ENCODE assay signal across 9 mouse cellular contexts in the genomic region with DNA sequence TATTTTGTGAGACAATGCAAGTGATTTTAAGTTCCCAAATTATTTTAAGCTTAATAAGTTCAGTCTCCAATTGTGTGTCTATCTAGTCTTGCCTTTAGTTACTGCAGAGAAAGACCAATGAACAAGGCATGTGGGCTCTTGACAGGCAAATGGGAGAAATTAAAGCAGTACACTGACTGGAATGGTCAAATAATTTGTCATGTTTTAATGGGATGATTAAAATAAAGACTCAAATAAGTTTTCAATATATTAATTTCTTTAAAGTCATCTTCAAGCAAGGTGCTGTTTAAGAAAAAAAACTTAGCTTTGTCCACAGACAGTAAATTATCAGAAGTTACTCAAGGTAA. TPM values are rescaled to one million over a fixed set of nuclear protein-coding genes. Genes with fewer than 3 reads are reported as not detected.
DNase-seq lines count a peak whose midpoint lies in the region; ATAC-seq and TF ChIP-seq lines count a peak whose summit lies in the region.
"Had no signal": no experiment of that assay in that cellular context is flagged by ENCODE, and none has a peak within 500 bp of the region (broad histone marks: within the 10 kb centered on the region; RNA-seq: fewer than 3 reads in every experiment).

No protein-coding gene starts in this region.

- peak overlapping the region; percentile 87; the same call in 1 of the 2 replicates for H3K9ac ChIP-seq in heart, embryonic 15.5 days
- peak overlapping the region; percentile 96 for H3K9ac ChIP-seq in hindbrain, embryonic 15.5 days
- peak overlapping the region; percentile 98 for H3K9ac ChIP-seq in midbrain, embryonic 12.5 days (replicated peaks)

- 0 out of 2 replicates have a peak, but pooled peaks cover 9% of the 10 kb centered on the region for H3K36me3 ChIP-seq in heart, embryonic 15.5 days
- peaks cover 11% of the 10 kb centered on the region; the same call in 1 of the 2 replicates for H3K36me3 ChIP-seq in hindbrain, embryonic 15.5 days
- H3K36me3 ChIP-seq in midbrain, embryonic 12.5 days: no peaks in the 10 kb centered on the region

- TF ChIP-seq POLR2A in bone marrow macrophage, adult 2 months (IDR thresholded peaks at IDR 0.05; ENCODE audit: borderline replicate concordance, low read depth, low read length): no peak

- intact Hi-C loops in left cerebral cortex, postnatal 4 days (cut with DNase I): loop anchor here (10.0 kb wide), 1 partner anchor 243 kb away; no protein-coding TSS in a partner anchor

- no peaks in the 10 kb centered on the region for H3K9me3 ChIP-seq in heart, embryonic 15.5 days (replicated peaks)
- no peaks in the 10 kb centered on the region for H3K9me3 ChIP-seq in hindbrain, embryonic 15.5 days
- no peaks in the 10 kb centered on the region for H3K9me3 ChIP-seq in midbrain, embryonic 12.5 days

- no peak for TF ChIP-seq CTCF in bone marrow macrophage, adult 2 months (IDR thresholded peaks at IDR 0.05; ENCODE audit: low read depth, low read length)

- H3K27ac ChIP-seq in heart, embryonic 15.5 days: peak overlapping the region; percentile 95
- peak overlapping the region; percentile 96; the same call in 1 of the 2 replicates for H3K27ac ChIP-seq in bone marrow macrophage, adult 2 months (ENCODE audit: insufficient read depth, low read depth, low read length)
- peak overlapping the region; percentile 96 for H3K27ac ChIP-seq in hindbrain, embryonic 15.5 days (replicated peaks)
- peak overlapping the region; percentile 98 for H3K27ac ChIP-seq in midbrain, embryonic 12.5 days (replicated peaks)

- ATAC-seq in heart, embryonic 15.5 days (replicated peaks; ENCODE audit: insufficient number of reproducible peaks, insufficient read depth, low FRiP score, low read depth): no peak
- no peak for ATAC-seq in hindbrain, embryonic 15.5 days (ENCODE audit: low FRiP score, low read depth)
- no peak for ATAC-seq in midbrain, embryonic 12.5 days (ENCODE audit: low FRiP score, low read depth)
- ATAC-seq in erythroid progenitor cell, adult 5-6 weeks (replicated peaks; ENCODE audit: low FRiP score, poor library complexity, severe bottlenecking): no peak

- no peaks in the 10 kb centered on the region for H3K27me3 ChIP-seq in heart, embryonic 15.5 days
- no peaks in the 10 kb centered on the region for H3K27me3 ChIP-seq in hindbrain, embryonic 15.5 days
- no peaks in the 10 kb centered on the region for H3K27me3 ChIP-seq in midbrain, embryonic 12.5 days

- DNase-seq in heart, adult 9 months (ENCODE audit: low spot score in 2 of 2): no peak
- no peak for DNase-seq in thymus, postnatal 4 days
- no peak for DNase-seq in left cerebral cortex, postnatal 4 days
- DNase-seq: layer of hippocampus, postnatal 36 days had no signal

- peak overlapping the region; percentile 66; the same call in 1 of the 2 replicates for H3K4me2 ChIP-seq in heart, embryonic 15.5 days
- peak overlapping the region; percentile 85 for H3K4me2 ChIP-seq in hindbrain, embryonic 15.5 days
- peak overlapping the region; percentile 63 for H3K4me2 ChIP-seq in midbrain, embryonic 12.5 days (replicated peaks)

- peaks cover 11% of the 10 kb centered on the region for H3K4me1 ChIP-seq in heart, embryonic 15.5 days (replicated peaks)
- H3K4me1 ChIP-seq in bone marrow macrophage, adult 2 months (ENCODE audit: control insufficient read depth, insufficient read depth, low read length): peaks cover 13% of the 10 kb centered on the region
- peaks cover 21% of the 10 kb centered on the region for H3K4me1 ChIP-seq in hindbrain, embryonic 15.5 days (replicated peaks)
- H3K4me1 ChIP-seq in midbrain, embryonic 12.5 days: peaks cover 13% of the 10 kb centered on the region

- H3K4me3 ChIP-seq in heart, embryonic 15.5 days: no peak overlapping the region; the same call in 1 of the 2 replicates
- H3K4me3 ChIP-seq in bone marrow macrophage, adult 2 months (ENCODE audit: insufficient read depth, low read length): no peak overlapping the region
- H3K4me3 ChIP-seq in hindbrain, embryonic 15.5 days: peak overlapping the region; percentile 92; the same call in 1 of the 2 replicates
- peak overlapping the region; percentile 97 for H3K4me3 ChIP-seq in midbrain, embryonic 12.5 days

RNA-seq across cellular contexts. Expression of gene Ern1, which starts 14.5 kb away (rescaled TPM):
- 3.8 and 5.2 TPM in 2 replicates for polyA plus RNA-seq in heart, embryonic 15.5 days (2015; fragmentation: Nextera tagmentation; extraction: Ambion mirVana)
- 27.5 and 27.8 TPM in 2 replicates for polyA plus RNA-seq in bone marrow macrophage, adult 2 months (2012; ENCODE audit: insufficient read depth, insufficient read length, missing spikeins)
- 4.9 and 5.0 TPM in 2 replicates for polyA plus RNA-seq in hindbrain, embryonic 15.5 days (2015; fragmentation: Nextera tagmentation; extraction: Ambion mirVana)
- polyA plus RNA-seq in midbrain, embryonic 12.5 days (2016; fragmentation: Nextera tagmentation; extraction: Ambion mirVana): 6.6 and 8.0 TPM in 2 replicates
- 8.8 and 11.9 TPM in 2 replicates for total RNA-seq in erythroid progenitor cell, adult 5-6 weeks (2015; ENCODE audit: low replicate concordance)
- total RNA-seq in erythroid progenitor cell, adult 5-6 weeks (2017; ENCODE audit: low replicate concordance): 5.9 and 6.7 TPM in 2 replicates
- 10 to 100 TPM; 10.7 to 12.9 TPM for total RNA-seq in left cerebral cortex, postnatal 4 days (2021)

Comparison
In these comparisons a context has a peak if more than half of its experiments do, and no peak if none do; other contexts are left out.
1. H3K4me3 ChIP-seq: peak in hindbrain, embryonic 15.5 days (single experiment) and midbrain, embryonic 12.5 days (single experiment); none in heart, embryonic 15.5 days (single experiment) and bone marrow macrophage, adult 2 months (single experiment).
2. Peak in every context shown above with its lines, with median percentiles within 50 percentile points of each other: H3K27ac ChIP-seq, H3K4me2 ChIP-seq and H3K9ac ChIP-seq.